Mouse (Mus musculus): Measurements from ENCODE around the gene Igsf3. TPM values are rescaled to one million over a fixed set of nuclear protein-coding genes. Genes with fewer than 3 reads are reported as not detected.
"Not testable (repeated sequence)": the region's sequence is repeated elsewhere in the genome, so short reads cannot be mapped to it uniquely, and the experiment has no call there.

The Igsf3 gene
- polyA plus RNA-seq, 1 experiment from 2014 or later, result 31.3 TPM

DNA sequence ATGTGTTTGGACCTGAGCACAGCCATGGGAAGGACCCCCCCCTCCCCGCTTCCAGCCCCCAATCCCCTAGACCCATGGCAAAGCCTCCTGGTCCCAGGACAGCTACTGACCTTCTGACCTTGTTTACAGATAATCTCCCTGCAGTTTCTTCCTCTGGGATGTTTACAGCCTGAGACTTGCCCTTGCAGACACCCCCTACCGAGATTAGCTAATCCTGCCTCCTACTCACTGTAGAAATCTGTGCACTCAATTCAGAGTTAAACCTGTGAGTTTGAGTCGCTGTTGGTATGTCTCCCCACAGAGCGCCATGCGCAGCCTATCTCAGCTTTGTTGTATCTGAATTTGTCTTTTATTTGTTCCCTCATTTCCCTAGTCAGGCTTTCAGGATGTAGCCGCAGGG is 35.2 kb downstream of the Igsf3 start:
- 64% methylated on average over 6 of the region's 6 CpGs for WGBS (ENCODE audit: insufficient replicate concordance)
- H3K4me1 ChIP-seq (ENCODE audit: control insufficient read depth, insufficient read depth, low read length), result peaks cover 63% of the 10 kb centered on the region
- no peak for ATAC-seq (replicated peaks; ENCODE audit: insufficient number of reproducible peaks, low FRiP score, low TSS enrichment)

DNA sequence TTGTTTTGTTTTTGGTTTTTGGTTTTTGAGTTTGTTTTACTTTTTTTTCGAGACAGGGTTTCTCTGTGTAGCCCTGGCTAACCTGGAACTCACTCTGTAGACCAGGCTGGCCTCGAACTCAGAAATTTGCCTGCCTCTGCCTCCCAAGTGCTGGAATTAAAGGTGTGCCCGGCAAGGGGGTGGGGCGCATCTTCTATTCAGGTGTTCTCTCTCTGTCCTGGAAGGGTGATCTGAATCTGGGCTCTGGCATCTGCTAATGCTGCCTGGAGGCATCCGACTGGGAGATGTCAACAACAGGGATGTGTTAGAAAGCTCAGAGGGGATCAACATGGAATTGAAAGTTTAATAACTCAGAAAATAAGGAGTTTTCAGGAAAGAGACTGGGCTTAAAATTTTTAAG is 36.1 kb downstream of the Igsf3 start:
- not testable (repeated sequence) for H3K27ac ChIP-seq (ENCODE audit: low read depth, low read length); H3K36me3 ChIP-seq (ENCODE audit: control insufficient read depth, insufficient read depth, low read length); H3K9ac ChIP-seq (ENCODE audit: low read depth, low read length); H3K4me3 ChIP-seq (ENCODE audit: low read depth, low read length); H3K4me2 ChIP-seq; H3K27me3 ChIP-seq (ENCODE audit: control insufficient read depth, insufficient read depth, low read length); H3K9me3 ChIP-seq (replicated peaks; ENCODE audit: control insufficient read depth, low read length); ATAC-seq (replicated peaks; ENCODE audit: insufficient number of reproducible peaks, low FRiP score, low TSS enrichment)
- peaks cover 57% of the 10 kb centered on the region for H3K4me1 ChIP-seq (ENCODE audit: control insufficient read depth, insufficient read depth, low read length)
- 85% methylated on average over 5 of the region's 5 CpGs for WGBS (ENCODE audit: insufficient replicate concordance)

More for the DNA sequence above, 35.2 kb downstream of the Igsf3 start:
- Histone ChIP-seq H3K27me3 (ENCODE audit: control insufficient read depth, insufficient read depth, low read length) (no peaks in the 10 kb centered on the region), H3K4me3 (ENCODE audit: low read depth, low read length) (no peak overlapping the region), H3K36me3 (ENCODE audit: control insufficient read depth, insufficient read depth, low read length) (no peaks in the 10 kb centered on the region), H3K9ac (ENCODE audit: low read depth, low read length) (no peak overlapping the region), H3K4me2 (no peak overlapping the region), H3K27ac (ENCODE audit: low read depth, low read length) (no peak overlapping the region), H3K9me3 (replicated peaks; ENCODE audit: control insufficient read depth, low read length) (no peaks in the 10 kb centered on the region)

DNA sequence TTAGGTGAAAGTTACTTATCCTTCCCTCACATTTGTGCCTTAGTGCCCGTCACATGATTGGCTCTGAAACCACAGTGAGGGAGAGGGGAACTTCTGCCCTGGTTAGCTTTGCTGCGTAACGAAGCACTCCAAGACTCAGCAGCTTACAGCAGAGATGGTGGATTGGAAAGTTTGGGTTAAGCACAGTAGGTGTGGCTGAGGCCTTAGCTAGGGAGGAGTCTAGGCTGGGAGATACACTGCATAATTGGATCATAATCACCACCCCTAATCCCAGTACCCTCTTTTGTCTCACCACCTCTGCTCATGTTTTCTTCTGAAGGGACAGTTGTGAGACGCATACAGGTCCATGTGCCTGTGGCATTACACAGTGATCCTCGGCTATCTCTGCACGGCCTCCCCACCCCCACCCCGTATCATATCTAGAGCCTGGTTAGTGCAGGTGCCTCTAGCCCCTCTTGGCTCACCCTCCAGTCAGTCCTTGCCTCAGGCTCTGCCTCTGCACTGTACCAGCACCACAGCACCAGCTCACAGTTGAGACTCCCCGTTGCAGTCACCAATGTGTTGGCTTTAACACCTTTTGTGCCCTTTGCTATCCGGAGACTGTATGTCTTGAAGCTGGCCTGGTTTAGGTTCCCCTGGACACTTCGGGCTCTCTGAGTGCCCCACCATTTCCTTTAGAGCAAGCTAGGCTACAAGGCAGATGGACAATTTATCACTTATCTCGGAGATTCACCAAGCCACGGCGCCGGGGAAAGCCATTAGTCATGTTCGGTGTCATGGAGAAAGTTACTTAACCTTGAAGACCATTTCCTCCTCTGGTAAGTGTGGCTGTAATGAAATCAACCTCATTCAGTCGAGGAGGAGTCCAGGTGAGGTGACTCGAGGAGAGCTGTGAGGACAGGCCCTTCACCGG is 42.1 kb downstream of the Igsf3 start:
- Histone ChIP-seq H3K4me1 (ENCODE audit: control insufficient read depth, insufficient read depth, low read length) (peaks cover 41% of the 10 kb centered on the region), H3K27ac (ENCODE audit: low read depth, low read length) (0 out of 2 replicates have a peak overlapping the region, but pooled peaks have one; percentile 22), H3K9me3 (replicated peaks; ENCODE audit: control insufficient read depth, low read length) (no peaks in the 10 kb centered on the region), H3K4me2 (no peak overlapping the region), H3K36me3 (ENCODE audit: control insufficient read depth, insufficient read depth, low read length) (no peaks in the 10 kb centered on the region), H3K4me3 (ENCODE audit: low read depth, low read length) (no peak overlapping the region), H3K9ac (ENCODE audit: low read depth, low read length) (no peak overlapping the region), H3K27me3 (ENCODE audit: control insufficient read depth, insufficient read depth, low read length) (no peaks in the 10 kb centered on the region)
- WGBS (ENCODE audit: insufficient replicate concordance), result 41% methylated on average over 18 of the region's 18 CpGs
- no peak; the same call in 1 of the 2 replicates for ATAC-seq (replicated peaks; ENCODE audit: insufficient number of reproducible peaks, low FRiP score, low TSS enrichment)

DNA sequence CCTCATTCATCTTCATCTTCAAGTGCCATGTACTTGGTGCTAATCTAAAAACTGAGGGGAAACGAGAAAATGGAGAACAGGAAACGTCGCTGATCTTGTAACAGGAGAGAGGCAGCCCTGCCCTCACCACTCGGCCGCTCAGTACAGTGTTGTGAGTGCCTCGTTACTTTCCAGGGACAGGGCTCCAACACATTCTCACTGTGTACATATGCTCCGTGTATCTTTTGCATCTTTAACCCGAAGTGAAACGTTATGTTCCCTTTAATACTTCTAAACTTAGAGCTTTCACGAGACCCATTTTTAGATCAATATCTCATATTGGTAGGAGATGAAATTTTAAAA is 42.7 kb downstream of the Igsf3 start:
- Histone ChIP-seq H3K4me3 (ENCODE audit: low read depth, low read length) (no peak overlapping the region), H3K27me3 (ENCODE audit: control insufficient read depth, insufficient read depth, low read length) (no peaks in the 10 kb centered on the region), H3K36me3 (ENCODE audit: control insufficient read depth, insufficient read depth, low read length) (no peaks in the 10 kb centered on the region), H3K27ac (ENCODE audit: low read depth, low read length) (no peak overlapping the region), H3K4me2 (no peak overlapping the region), H3K9ac (ENCODE audit: low read depth, low read length) (no peak overlapping the region), H3K4me1 (ENCODE audit: control insufficient read depth, insufficient read depth, low read length) (peaks cover 47% of the 10 kb centered on the region), H3K9me3 (replicated peaks; ENCODE audit: control insufficient read depth, low read length) (no peaks in the 10 kb centered on the region)
- no peak for ATAC-seq (replicated peaks; ENCODE audit: insufficient number of reproducible peaks, low FRiP score, low TSS enrichment)
- 47% methylated on average over 10 of the region's 10 CpGs for WGBS (ENCODE audit: insufficient replicate concordance)

DNA sequence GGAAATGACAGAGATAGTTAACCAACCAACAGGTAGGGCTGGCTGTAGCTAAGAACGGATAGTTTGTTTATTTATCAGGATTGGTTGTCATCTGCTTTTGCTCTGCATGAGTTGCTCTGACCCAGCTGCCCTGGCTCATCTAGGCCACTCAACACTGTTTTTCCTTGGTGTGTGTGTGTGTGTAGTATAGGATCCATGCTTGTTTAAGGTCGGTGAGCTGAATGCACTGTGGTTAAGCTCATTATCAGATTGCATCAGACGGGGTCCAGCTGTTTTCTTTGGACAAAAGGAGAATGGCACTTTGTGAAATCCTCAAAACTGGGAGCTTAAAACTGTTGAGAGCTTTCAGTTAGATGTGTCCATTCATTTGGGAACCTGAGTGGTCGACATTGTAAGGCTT is 46.3 kb downstream of the Igsf3 start:
- 42% methylated on average over 4 of the region's 4 CpGs for WGBS (ENCODE audit: insufficient replicate concordance)
- no peak overlapping the region for H3K9ac ChIP-seq (ENCODE audit: low read depth, low read length)
- no peak overlapping the region for H3K4me2 ChIP-seq
- no peaks in the 10 kb centered on the region for H3K27me3 ChIP-seq (ENCODE audit: control insufficient read depth, insufficient read depth, low read length)
- no peak overlapping the region for H3K27ac ChIP-seq (ENCODE audit: low read depth, low read length)
- H3K4me1 ChIP-seq (ENCODE audit: control insufficient read depth, insufficient read depth, low read length), result peaks cover 35% of the 10 kb centered on the region
- H3K4me3 ChIP-seq (ENCODE audit: low read depth, low read length), result no peak overlapping the region
- H3K36me3 ChIP-seq (ENCODE audit: control insufficient read depth, insufficient read depth, low read length), result peaks cover 16% of the 10 kb centered on the region; the same call in 1 of the 2 replicates
- H3K9me3 ChIP-seq (replicated peaks; ENCODE audit: control insufficient read depth, low read length), result no peaks in the 10 kb centered on the region
- ATAC-seq (replicated peaks; ENCODE audit: insufficient number of reproducible peaks, low FRiP score, low TSS enrichment), result no peak

DNA sequence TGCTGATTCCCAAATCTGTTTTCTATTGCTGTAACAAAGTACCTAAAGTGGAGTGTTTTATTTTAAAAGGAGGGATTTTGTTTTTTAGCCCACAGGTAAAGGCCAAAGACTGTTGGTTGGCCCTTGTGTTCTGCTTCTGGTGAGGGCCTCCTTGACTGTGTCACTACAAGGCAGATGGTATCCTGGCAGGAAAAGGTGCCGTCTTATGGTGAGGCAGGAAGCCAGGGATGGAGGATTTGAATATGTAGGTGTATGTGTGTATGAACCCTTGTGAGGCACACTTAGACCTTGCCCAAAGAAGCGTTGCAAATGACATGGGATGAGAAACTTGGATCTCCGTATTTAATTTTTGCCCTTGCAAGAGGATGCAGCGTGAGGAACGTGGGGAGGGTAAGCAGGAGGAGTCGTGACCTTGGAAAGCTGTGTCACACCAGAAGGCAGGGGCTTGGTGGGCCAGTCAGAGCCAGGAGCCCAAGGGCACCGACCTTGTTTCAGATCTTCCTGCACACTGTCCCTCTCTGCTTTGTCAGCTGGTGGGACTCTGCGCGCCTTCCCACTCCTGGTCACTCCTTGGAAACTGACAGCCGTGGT is 47.5 kb downstream of the Igsf3 start:
- no peak overlapping the region for H3K9ac ChIP-seq (ENCODE audit: low read depth, low read length)
- no peak for ATAC-seq (replicated peaks; ENCODE audit: insufficient number of reproducible peaks, low FRiP score, low TSS enrichment)
- no peak overlapping the region for H3K4me3 ChIP-seq (ENCODE audit: low read depth, low read length)
- peaks cover 24% of the 10 kb centered on the region for H3K4me1 ChIP-seq (ENCODE audit: control insufficient read depth, insufficient read depth, low read length)
- no peak overlapping the region for H3K27ac ChIP-seq (ENCODE audit: low read depth, low read length)
- no peaks in the 10 kb centered on the region for H3K27me3 ChIP-seq (ENCODE audit: control insufficient read depth, insufficient read depth, low read length)
- H3K4me2 ChIP-seq, result no peak overlapping the region
- 75% methylated on average over 10 of the region's 10 CpGs for WGBS (ENCODE audit: insufficient replicate concordance)
- no peaks in the 10 kb centered on the region for H3K9me3 ChIP-seq (replicated peaks; ENCODE audit: control insufficient read depth, low read length)
- H3K36me3 ChIP-seq (ENCODE audit: control insufficient read depth, insufficient read depth, low read length), result peaks cover 16% of the 10 kb centered on the region; the same call in 1 of the 2 replicates

DNA sequence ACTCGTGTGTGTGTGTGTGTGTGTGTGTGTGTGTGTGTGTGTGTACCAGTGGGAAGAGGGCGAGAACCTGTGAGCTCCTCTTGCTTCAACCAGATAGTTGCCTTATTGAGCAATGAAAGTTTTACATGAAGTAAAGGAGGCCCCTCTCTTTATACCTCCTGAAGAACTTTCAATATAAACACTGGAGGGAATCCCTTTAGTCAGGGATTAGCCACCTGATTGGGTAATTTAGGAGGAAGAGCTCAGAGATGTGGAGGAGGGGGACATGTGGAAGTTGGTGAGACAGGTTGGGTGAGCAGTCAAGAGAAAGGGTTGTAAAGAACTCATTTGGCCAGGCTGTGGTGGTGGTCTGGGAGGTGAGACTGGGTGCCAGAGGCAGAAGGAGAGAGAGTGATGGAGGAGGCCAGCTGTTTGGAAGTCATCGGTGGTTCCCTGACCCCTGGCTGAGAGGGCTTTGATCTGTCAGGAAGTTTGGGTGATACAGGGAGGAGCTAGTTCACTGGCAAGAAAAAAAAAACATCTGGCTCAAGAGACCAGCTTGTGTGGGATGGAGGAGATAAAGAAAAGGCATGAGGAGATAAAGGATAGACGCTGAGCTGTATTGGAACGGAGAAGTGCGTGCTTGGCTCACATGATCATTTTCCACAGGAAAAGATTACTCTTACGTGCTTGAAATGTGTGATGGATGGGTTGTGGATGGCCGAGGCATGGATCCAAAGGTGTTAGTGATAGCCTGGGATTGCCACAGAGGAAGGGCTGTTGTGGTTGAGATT is 53.3 kb downstream of the Igsf3 start:
- ATAC-seq (replicated peaks; ENCODE audit: insufficient number of reproducible peaks, low FRiP score, low TSS enrichment), result peak; percentile 66
- no peak overlapping the region; the same call in 1 of the 2 replicates for H3K4me2 ChIP-seq
- 25% methylated on average over 8 of the region's 8 CpGs for WGBS (ENCODE audit: insufficient replicate concordance)
- no peaks in the 10 kb centered on the region for H3K27me3 ChIP-seq (ENCODE audit: control insufficient read depth, insufficient read depth, low read length)
- peak overlapping the region; percentile 74 for H3K27ac ChIP-seq (ENCODE audit: low read depth, low read length)
- H3K4me3 ChIP-seq (ENCODE audit: low read depth, low read length), result no peak overlapping the region
- no peak overlapping the region for H3K9ac ChIP-seq (ENCODE audit: low read depth, low read length)
- no peaks in the 10 kb centered on the region for H3K9me3 ChIP-seq (replicated peaks; ENCODE audit: control insufficient read depth, low read length)
- peaks cover 28% of the 10 kb centered on the region for H3K36me3 ChIP-seq (ENCODE audit: control insufficient read depth, insufficient read depth, low read length)
- H3K4me1 ChIP-seq (ENCODE audit: control insufficient read depth, insufficient read depth, low read length), result peaks cover 23% of the 10 kb centered on the region

DNA sequence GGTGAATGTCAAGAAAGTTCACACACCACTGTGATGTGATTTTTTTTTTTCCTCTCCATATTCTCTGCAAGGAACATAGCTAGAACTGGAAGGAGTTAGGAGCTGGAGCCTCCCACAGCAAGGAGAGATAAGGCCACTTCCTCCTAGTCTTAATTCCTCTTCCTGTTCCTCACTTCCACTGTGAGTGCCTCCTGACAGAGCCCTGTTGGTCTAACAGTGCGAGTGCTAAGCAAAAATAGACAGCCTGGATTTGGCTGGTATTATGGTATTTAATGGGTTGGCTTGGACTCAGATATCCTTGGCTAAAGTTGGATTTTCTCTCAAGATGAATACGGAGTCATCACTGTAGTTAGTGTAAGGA is 53.9 kb downstream of the Igsf3 start:
- ATAC-seq (replicated peaks; ENCODE audit: insufficient number of reproducible peaks, low FRiP score, low TSS enrichment), result peak; percentile 49
- H3K27ac ChIP-seq (ENCODE audit: low read depth, low read length), result peak overlapping the region; percentile 74
- 45% methylated on average over 2 of the region's 2 CpGs for WGBS (ENCODE audit: insufficient replicate concordance)
- H3K36me3 ChIP-seq (ENCODE audit: control insufficient read depth, insufficient read depth, low read length), result peaks cover 28% of the 10 kb centered on the region
- H3K4me1 ChIP-seq (ENCODE audit: control insufficient read depth, insufficient read depth, low read length), result peaks cover 28% of the 10 kb centered on the region
- H3K4me2 ChIP-seq, result no peak overlapping the region
- no peaks in the 10 kb centered on the region for H3K27me3 ChIP-seq (ENCODE audit: control insufficient read depth, insufficient read depth, low read length)
- no peaks in the 10 kb centered on the region for H3K9me3 ChIP-seq (replicated peaks; ENCODE audit: control insufficient read depth, low read length)
- no peak overlapping the region for H3K4me3 ChIP-seq (ENCODE audit: low read depth, low read length)
- H3K9ac ChIP-seq (ENCODE audit: low read depth, low read length), result no peak overlapping the region

Data from heart, embryonic 11.5 days (tissue).